Mouse (Mus musculus) embryonic facial prominence, embryonic 14.5 days (tissue): ENCODE results near the gene Upk3a. TPM values are rescaled to one million over a fixed set of nuclear protein-coding genes. Genes with fewer than 3 reads are reported as not detected.

ENCODE experiments used
- ATAC-seq: fragments of 200-750 bp; cut with Nextera tagmentation; 2 replicates; pipeline ENCODE4 v1.8.0; 2017; ENCODE audit warnings: low read depth, moderate number of reproducible peaks, moderate TSS enrichment
- DNase-seq: peaks from one replicate; pipeline ENCODE4 v3.0.0-alpha.2; 2015; ENCODE audit warnings: low spot score
- H3K27ac ChIP-seq: fragments of 300-500 bp; sonication (generic); replicated peaks from 2 replicates; pipeline ENCODE4 v1.5.1; 2014; ENCODE audit warnings: low read depth, mild to moderate bottlenecking, low read length, moderate library complexity
- H3K27me3 ChIP-seq: fragments of 300-500 bp; sonication (generic); replicated peaks from 2 replicates; pipeline ENCODE4 v1.6.1; 2014; ENCODE audit warnings: low read length; ENCODE audit not compliant: control insufficient read depth, insufficient read depth
- H3K36me3 ChIP-seq: fragments of 300-500 bp; sonication (generic); 2 replicates; pipeline ENCODE4 v1.6.1; 2014; ENCODE audit warnings: low read length, mixed read lengths; ENCODE audit not compliant: control insufficient read depth, insufficient read depth
- H3K4me1 ChIP-seq: fragments of 300-500 bp; sonication (generic); 2 replicates; pipeline ENCODE4 v1.6.1; 2014; ENCODE audit warnings: antibody characterized with exemption, low read length; ENCODE audit not compliant: control insufficient read depth, insufficient read depth
- H3K4me2 ChIP-seq: fragments of 300-500 bp; sonication (generic); 2 replicates; pipeline ENCODE4 v1.6.1; 2014; ENCODE audit warnings: low read depth, mild to moderate bottlenecking, low read length, moderate library complexity, mixed read lengths
- H3K4me3 ChIP-seq: fragments of 300-500 bp; sonication (generic); 2 replicates; pipeline ENCODE4 v1.5.1; 2014; ENCODE audit warnings: low read depth, mild to moderate bottlenecking, low read length
- H3K9ac ChIP-seq: fragments of 300-500 bp; sonication (generic); 2 replicates; pipeline ENCODE4 v1.6.1; 2014; ENCODE audit warnings: low read depth, mild to moderate bottlenecking, low read length, moderate library complexity, mixed read lengths
- H3K9me3 ChIP-seq: fragments of 300-500 bp; sonication (generic); 2 replicates; pipeline ENCODE4 v1.6.1; 2016; ENCODE audit warnings: low read length; ENCODE audit not compliant: control insufficient read depth
- WGBS: fragments of 180-500 bp; shearing (Covaris S2); extraction: QIAGEN DNeasy Blood & Tissue Kit; methylation state at CpG from one replicate; pipeline ENCODE4 v1.1.7; 2014; 5-methylcytosine and 5-hydroxymethylcytosine counted together
- polyA plus RNA-seq: library from polyadenylated mRNA; unstranded; fragments of >200 nt; fragmentation: Nextera tagmentation; extraction: Ambion mirVana; gene quantifications from 2 replicates; pipeline ENCODE4 v1.2.1, GENCODE M21; 2014

Upk3a gene
- polyA plus RNA-seq, 1 experiment from 2014 or later, result 13.0 TPM

DNA sequence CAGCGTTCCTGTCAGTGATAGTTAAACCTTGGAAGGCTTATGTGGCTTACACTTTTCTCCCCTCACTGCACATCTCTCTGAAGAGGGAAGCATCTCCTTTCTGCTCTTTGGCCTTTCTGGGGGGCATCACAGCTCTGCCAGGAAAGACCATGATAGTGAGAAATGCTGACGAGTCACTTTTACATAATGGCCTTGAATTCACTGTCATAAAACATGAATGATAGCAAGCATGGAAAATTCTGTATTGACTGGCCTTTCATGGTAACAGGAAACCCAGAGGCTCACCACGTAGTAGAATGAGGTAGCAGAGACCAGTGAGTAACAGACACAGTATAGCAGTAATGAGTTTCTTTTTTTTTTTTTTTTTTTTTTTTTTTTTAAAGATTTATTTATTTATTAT, 37.2 kb downstream of the Upk3a start:
- Histone ChIP-seq H3K4me3 (no peak overlapping the region), H3K27me3 (no peaks in the 10 kb centered on the region), H3K4me1 (no peaks in the 10 kb centered on the region), H3K36me3 (peaks cover 80% of the 10 kb centered on the region), H3K9me3 (no peaks in the 10 kb centered on the region), H3K9ac (no peak overlapping the region), H3K4me2 (no peak overlapping the region), H3K27ac (no peak overlapping the region)
- DNase-seq (no peak), ATAC-seq (no peak)
- WGBS, result 92% methylated on average over 3 of the region's 3 CpGs

- Histone ChIP-seq H3K36me3 (peaks cover 78% of the 10 kb centered on the region), H3K9ac (no peak overlapping the region), H3K27me3 (no peaks in the 10 kb centered on the region), H3K4me1 (no peaks in the 10 kb centered on the region), H3K9me3 (no peaks in the 10 kb centered on the region), H3K27ac (no peak overlapping the region), H3K4me3 (no peak overlapping the region), H3K4me2 (no peak overlapping the region)
- DNase-seq (no peak), ATAC-seq (no peak)
- WGBS, result 85% methylated on average over 4 of the region's 4 CpGs
Observed at GRCm38 (mm10) chr15:85055186-85055585, 38.2 kb downstream of the Upk3a start.

DNA sequence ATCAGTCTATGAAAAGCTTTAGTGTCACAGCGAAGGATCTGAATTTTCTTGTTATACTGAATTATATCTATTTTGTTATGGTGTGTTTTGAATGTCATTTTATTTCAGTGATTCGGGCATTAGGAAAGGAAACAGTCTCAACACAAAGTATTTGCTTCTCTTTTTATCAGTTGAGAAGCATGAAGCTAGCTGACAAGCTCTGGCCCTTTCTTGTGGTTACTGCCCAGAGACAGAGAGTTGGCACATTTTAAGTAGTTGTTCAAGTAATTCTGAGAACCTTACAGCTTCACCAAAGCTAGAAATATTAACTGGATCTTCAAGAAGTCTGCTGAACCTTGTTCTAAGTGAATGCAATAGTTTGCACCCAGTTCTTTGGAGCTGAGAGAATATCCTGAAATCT, 46.5 kb downstream of the Upk3a start:
- DNase-seq, result no peak
- Histone ChIP-seq H3K9me3 (no peaks in the 10 kb centered on the region), H3K4me3 (no peak overlapping the region), H3K36me3 (peaks cover 36% of the 10 kb centered on the region), H3K9ac (no peak overlapping the region), H3K4me2 (no peak overlapping the region), H3K4me1 (no peaks in the 10 kb centered on the region), H3K27me3 (no peaks in the 10 kb centered on the region), H3K27ac (no peak overlapping the region)
- ATAC-seq, result no peak
- 91% methylated on average over 2 of the region's 2 CpGs for WGBS

DNA sequence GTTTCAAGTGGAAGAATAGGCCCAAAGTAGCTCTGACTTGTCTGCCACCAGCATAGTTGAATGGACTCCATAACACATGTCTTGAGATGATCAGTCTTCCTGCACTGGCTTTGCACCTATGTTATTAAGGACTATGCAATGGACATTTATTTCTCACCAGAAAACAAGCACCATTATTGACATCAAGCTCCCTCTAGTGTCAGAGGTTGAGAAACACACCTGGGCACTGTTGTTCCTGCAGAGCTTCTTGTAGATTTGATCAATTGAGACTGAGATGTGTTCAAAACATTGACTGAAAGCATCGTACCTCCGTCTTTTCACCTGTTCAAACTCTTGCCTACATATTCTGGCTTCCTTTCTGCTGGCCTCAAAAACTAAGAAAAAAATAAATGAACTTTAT, 53.6 kb downstream of the Upk3a start:
- H3K27me3 ChIP-seq, result no peaks in the 10 kb centered on the region
- no peaks in the 10 kb centered on the region for H3K4me1 ChIP-seq
- no peak for ATAC-seq
- 37% methylated on average over 2 of the region's 2 CpGs for WGBS
- DNase-seq, result peak; percentile 73
- H3K36me3 ChIP-seq, result no peaks in the 10 kb centered on the region
- no peaks in the 10 kb centered on the region for H3K9me3 ChIP-seq
- no peak overlapping the region for H3K4me3 ChIP-seq
- no peak overlapping the region for H3K27ac ChIP-seq
- no peak overlapping the region for H3K9ac ChIP-seq
- no peak overlapping the region for H3K4me2 ChIP-seq

Other genes starting within 250 kb of the Upk3a start
- gene Phf21b, start 161.1 kb upstream of the Upk3a start, polyA plus RNA-seq, result 0.49 and 0.52 TPM in 2 replicates
- 0.28 and 0.33 TPM in 2 replicates for gene Gm29666, start 97.1 kb upstream of the Upk3a start, polyA plus RNA-seq
- 27.4 and 28.6 TPM in 2 replicates for gene Nup50, start 93.7 kb upstream of the Upk3a start, polyA plus RNA-seq
- gene 5031439G07Rik, start 28.6 kb upstream of the Upk3a start, polyA plus RNA-seq, result 9.2 and 11.1 TPM in 2 replicates
- 21.9 and 23.1 TPM in 2 replicates for gene Fam118a, start 11.8 kb downstream of the Upk3a start, polyA plus RNA-seq
- gene Smc1b, start 114.8 kb downstream of the Upk3a start, polyA plus RNA-seq, result 0.17 and 0.30 TPM in 2 replicates
- gene Ribc2, start 114.9 kb downstream of the Upk3a start, polyA plus RNA-seq, result 0.67 and 0.69 TPM in 2 replicates
- gene Fbln1, start 188.8 kb downstream of the Upk3a start, polyA plus RNA-seq, result 235 and 267 TPM in 2 replicates